Mouse (Mus musculus): ENCODE results near the gene Lrrc3b.

Lrrc3b gene

DNA sequence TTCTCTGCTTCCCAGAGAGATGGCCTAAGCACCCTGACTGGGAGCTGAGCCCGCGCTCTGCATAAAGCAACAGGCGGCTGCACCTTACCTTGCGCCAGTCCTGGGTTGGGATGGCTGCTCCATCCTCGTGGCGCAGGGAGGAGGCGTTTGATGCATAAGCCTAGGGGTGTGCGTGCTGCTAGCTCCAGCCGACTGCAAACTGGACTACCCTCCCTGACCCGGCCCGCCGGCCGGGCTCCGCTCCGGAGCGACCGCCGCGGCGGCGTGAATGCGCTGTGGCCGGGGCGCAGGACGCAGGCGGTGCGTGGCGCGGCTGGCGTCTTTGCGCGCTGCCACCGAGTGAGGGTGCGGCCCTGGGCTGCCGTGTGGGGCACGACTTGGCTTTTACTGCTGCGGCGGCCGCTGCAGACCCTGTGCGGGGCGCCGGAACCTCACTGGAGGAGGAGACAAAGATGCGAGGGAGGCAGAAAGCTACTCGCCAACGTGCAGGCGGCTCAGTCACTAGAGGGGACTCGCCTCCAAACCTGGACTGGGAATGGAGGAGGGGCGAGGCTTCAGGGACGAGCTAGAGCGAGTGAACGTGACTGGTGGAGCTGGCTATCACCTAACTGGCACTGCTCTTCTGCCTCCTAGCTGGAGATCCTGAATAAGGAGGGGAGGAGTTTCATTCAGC, at the start of gene Lrrc3b:
TSS of gene Lrrc3b (minus strand) at position 503 of the 673 bp plus-strand sequence.
- DNase-seq (ENCODE audit: low read depth, low spot score), result no peak

DNA sequence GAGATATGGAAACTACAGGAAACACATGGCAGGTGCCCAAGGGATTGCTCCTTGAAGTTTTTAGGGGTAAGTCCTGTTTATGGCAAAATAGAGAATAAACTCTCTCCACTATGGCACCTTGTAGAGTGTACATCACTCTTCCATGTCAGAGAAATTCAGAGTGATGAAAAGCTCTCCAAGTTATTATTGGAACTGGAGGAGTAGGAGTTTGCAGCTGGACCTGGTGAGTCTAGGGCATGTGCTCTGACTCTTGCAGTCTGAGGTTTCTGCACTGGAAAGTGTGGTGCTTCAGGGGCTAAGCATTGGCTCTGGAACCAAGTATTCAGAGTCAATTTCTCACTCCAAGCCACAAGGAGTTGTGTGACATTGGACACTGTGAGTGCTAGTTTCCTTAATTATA, 38.9 kb upstream of the Lrrc3b start:
- no peak for DNase-seq (ENCODE audit: low read depth, low spot score)

DNA sequence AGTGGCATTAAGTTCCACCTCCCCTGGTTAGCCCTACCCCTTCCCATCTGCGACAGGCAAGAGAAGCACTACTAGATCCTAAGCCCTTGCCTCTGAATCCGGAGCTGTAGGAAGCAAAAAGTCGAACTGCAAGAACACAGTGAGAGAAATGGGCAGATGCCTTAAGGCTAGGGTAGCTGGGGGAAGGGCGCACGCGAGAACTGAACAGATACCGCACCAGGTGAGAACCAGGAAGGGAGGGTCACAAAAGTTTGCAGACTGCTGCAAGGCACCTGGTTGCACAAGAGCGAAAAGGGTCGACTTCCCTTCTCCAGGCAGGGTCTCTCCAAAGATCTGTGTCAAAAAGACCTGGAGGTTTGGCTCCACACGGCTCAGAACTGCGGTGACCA, 697 bp downstream of the Lrrc3b start:
- DNase-seq (ENCODE audit: low read depth, low spot score), result no peak

DNA sequence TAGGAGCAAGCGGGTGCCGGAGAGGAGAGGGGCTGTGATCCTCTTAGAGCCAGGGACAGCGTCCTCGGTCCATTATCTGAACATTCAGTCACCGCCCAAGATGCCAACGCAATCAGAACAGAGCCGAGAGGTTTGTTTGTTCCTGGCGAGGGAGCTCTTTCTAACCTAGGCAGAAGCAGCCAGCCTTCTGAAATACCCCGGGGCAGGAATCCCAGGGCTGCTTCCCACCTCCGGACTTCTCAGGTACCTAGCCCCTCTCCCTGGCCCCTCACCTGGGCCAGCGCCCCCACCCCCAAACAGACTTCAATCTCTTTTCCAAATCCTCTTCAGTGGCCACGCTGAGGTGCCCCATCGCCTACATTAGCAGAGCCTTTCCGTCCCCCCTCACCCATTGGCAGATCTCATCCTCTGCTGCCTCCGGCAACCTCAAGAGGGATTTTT, 1.3 kb downstream of the Lrrc3b start:
- no peak for DNase-seq (ENCODE audit: low read depth, low spot score)

DNA sequence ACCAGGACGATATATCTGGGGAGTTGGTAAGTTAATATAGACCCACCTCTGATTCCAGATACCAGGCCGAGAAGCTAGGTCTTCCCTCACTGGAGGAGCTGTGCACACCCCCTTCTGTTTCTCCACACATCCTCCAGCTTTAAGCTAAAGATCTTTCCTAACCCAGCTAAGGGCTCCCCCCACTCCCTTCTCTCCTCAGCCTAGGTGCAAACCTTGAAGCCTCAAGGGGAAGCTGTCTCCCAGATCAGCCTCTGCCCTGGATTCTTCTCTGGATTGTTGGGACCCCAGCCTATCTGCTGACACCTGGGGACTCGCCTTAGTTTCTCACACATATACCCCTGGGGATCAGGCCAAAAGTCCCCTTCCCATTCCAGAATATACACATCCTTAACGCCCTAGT, 1.7 kb downstream of the Lrrc3b start:
- DNase-seq (ENCODE audit: low read depth, low spot score), result no peak

DNA sequence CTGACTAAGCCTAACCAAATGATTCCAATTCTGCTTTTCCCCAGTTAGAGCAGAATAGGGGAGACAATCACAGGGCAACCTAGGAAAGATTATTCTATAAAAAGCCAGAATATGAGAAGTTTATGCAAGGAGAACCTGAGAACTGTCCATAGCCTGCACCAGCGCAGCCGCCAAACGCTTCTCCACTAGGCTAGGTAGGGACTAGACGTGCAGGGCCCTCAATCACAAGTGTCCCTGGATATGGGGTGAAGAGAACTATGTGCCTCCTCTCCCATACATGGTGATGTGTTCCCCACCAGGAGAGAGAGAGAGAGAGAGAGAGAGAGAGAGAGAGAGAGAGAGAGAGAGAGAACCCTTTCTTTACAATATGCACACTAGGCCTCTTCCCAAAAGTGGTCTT, 2.2 kb downstream of the Lrrc3b start:
- no peak for DNase-seq (ENCODE audit: low read depth, low spot score)

DNA sequence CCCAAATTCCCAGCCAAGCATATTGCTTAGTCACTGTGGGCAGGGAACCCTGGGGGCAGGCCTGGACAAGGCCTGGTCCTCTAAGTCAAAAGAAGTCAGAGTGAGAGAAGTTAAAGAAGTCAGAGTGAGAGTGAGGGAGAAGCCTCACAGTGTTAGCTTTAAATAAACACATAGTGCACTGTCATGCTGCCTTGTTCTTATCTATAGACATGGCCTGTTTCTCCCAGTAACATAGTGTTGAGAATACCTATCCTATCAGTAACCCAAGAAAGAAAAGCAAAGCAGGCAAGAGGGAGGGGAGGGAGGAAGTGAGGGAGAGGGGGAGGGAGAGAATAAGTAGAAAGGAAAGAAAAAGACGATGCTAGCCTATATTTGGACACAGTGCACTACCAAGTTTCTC, 6.4 kb downstream of the Lrrc3b start:
- no peak for DNase-seq (ENCODE audit: low read depth, low spot score)

DNA sequence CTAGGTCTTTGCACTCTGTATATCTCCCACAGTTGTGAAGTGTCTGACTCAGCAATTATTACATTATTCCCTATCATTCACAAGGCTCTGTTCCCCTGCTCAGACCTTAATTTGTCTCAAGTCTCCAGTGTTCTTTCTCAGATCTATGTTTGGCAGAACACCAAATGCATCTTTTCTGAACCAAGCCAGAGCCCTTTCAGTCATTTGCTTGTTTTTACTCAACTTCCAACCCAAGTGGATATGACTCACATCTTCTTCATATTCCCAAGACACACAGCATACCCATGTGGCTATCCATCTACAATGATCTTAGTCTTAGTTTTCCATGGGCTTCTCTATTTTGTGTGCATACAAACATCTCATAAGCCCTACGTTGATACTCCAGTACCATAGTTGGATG, 17.2 kb downstream of the Lrrc3b start:
- DNase-seq (ENCODE audit: low read depth, low spot score), result no peak

DNA sequence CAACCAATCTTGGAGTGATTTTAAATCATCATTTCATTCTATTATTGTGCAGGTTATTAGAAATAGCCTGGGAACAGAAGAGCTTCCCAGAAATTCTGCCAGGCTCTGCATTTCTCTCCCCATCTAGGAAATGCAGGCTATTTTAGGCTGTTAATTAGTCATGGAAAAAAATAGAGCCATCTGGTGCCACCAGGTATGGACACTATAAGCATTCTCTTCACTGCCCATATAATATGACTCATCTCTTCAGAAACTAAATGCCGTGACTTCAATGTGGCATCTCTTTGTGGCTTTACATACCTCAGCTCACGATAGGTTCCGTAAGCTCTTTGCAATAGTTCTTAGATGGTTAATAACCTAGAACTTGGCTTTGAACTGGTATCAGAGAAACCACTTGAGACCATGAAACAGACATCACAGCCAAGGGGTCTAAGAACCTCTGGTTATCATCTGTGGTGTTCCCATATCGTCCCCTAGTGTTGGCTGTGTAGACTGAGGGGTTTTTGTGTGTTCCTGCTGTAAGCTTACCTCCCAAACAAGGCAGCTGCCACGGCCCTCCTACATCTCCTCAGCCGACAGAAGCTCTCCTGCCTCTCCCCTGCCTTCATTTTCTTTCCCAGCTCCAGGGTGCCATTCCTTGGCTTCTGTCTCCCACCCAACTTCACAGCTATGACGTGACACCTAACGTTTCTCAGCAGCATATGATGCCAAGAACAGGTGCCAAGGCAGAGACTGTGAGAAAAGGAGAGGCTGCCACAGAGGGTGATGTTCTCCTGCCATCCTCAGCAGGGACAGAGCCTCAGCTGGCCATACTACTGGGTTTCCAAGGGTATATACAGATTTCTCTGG, 27.9 kb downstream of the Lrrc3b start:
- DNase-seq (ENCODE audit: low read depth, low spot score), result no peak

DNA sequence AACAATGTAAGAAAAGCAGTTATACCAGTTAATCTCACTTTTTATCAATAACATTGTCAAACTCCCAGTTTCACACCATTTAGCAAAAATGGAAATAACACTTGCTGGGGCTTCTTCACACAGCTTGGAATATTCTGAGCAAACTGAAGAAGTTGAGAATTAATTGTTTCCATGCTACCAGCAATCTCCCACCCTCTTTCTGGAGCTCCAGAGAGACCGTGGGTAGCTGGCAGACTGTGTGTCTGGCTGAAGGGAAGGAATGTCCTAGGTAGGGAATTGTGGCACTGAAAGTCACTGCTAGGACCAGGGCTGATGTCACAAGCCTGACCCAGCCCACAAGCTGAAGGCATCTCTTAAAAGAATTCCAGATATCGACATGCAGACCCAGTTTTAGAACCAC, 53.3 kb downstream of the Lrrc3b start:
- no peak for DNase-seq (ENCODE audit: low read depth, low spot score)

DNA sequence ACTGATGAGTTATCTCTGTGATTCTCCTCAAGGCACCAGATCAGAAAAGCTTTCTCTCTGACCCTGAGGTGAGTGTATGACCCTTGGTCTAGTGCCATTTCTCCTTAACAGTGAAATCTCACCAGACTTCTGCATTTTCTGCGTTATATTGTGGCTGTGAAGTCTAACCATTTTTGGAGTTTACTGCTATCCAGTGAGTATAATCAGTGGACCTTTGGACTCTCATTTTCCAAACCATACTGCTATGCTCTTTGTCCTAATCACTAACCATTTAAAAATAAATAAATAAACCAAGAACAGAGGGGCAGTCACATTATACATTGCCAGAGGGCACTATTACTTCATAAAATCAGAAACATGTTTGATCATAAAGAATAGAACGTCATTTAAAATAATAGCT, 53.8 kb downstream of the Lrrc3b start:
- no peak for DNase-seq (ENCODE audit: low read depth, low spot score)

DNA sequence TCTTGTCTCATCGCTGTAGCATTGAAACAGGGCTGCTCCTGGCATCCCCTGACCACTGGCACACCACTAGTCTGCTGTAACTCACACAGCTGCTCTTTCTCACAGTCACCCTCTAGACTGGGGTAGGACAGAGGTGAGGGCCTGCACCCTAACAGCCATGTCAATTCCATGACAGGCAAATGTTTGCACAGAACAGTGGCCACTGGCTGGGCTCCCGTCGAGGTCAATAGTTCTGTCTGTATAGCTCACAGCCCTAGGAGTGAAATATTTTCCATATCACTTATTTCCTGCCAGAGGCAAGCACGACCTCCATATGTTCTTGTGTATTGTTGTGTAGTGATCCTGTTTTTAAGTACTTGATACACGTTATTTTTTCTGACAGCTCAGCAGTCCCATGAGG, 54.3 kb downstream of the Lrrc3b start:
- DNase-seq (ENCODE audit: low read depth, low spot score), result no peak

DNA sequence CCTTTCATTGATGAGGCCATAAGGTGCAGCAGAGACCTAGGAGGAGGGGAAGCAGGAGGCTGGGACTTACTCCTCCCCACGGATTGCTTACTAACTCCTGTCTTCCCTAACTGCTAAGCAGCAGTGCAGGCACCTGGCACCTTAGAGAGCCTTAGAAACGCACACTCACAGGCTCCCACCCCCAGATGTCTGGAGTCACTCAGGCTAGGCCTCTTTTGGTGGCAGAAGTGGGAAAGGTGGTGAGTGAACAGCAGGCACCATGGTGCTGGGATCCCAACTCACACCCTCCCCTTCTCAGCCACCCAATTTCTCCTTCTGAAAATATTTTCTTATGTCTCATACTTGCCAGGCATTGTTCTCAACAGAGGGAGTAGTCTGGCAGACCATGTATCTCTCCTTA, 55.7 kb downstream of the Lrrc3b start:
- no peak for DNase-seq (ENCODE audit: low read depth, low spot score)

DNA sequence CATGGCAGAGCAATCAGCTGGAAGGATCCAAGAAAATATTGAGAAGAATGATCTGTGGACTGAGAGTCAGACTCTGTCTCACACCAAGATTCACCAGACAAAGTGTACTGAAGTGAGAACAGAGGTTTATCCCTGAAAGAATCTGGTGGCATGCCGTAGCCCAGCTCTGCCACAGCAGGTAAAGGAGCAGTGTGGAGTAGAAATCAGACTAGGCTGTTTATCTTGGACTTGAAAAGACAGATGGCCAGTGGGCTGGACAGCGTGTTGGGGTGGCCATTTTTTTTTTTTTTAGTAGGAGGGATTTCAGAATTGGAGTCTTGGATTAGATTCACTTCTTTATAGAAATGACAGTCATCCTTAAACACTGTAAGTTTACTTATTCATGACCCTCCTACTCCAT, 61.4 kb downstream of the Lrrc3b start:
- no peak for DNase-seq (ENCODE audit: low read depth, low spot score)

DNA sequence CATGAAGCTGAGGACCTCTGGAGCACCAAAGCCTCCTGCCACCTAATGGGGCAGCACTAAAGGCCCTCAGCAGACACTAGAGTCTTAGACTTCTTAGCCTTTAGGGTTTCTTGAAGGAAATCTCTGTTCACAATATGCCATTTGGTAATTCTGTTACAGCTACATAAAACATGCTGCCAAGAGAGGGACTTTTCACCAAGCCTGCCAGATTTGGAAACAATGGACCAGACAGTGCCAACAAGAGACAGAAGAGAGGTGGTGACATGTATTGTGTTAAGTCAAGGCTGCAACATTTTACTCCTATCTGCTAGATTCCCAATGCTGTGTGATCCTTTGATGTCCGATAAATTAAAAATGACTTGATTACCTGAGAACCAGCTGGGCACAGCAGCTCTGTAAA, 62.0 kb downstream of the Lrrc3b start:
- no peak for DNase-seq (ENCODE audit: low read depth, low spot score)

DNA sequence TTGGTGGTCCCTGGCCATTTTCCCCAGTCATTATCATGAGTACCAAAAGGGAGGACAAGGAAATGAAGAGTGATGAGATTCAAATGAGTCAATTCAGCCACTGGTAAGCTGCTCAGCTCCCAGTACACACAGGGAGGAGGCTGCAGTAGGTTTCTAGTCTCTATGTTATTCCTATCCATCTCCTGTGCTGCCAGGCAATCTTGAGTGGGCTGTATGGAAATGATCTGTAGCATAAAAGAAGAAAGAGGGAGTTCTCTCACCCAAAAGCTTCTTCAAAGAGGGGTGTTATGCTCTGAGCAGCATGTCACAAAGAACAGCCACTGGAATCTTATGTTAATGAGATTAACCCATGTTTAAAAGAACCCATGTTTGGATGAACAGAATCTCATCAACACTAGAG, 64.5 kb downstream of the Lrrc3b start:
- DNase-seq (ENCODE audit: low read depth, low spot score), result no peak

DNA sequence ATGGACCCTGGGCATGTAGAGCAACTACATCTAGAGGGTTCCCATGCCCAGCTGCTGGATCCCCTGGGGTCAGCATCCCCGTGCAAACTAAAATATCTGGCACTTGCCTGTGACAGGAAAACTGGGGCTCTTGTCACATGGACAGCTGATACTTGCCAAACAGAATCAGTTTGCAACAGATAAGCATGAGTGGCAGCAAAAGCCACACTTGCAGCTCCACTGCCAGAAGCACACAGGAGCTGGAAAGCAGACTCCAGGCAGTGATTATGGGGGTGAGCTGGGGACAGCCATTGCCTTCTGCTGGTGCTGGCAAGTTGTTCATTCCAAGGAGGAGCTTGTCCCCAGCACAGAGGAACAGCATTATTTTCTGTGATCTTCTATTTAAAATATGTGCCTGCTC, 65.8 kb downstream of the Lrrc3b start:
- DNase-seq (ENCODE audit: low read depth, low spot score), result no peak

DNA sequence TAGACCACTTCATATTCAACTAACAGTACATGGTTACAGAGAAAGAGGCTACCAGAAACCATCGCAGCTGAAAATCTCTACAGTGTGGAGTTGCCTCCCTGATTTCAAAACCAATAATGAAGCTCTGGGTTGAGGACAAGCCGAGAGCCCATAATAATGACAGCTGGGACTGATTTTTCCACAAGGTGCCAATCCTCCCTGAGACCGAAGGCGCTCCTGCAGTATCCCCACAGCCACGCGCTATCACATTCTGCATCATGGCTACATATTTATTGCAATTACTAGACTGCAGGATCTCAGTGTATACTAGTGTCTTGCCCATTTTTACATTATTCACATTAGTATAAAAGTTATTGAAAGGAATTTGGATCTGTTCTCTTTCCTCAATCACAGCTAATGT, 73.7 kb downstream of the Lrrc3b start:
- DNase-seq (ENCODE audit: low read depth, low spot score), result no peak

DNA sequence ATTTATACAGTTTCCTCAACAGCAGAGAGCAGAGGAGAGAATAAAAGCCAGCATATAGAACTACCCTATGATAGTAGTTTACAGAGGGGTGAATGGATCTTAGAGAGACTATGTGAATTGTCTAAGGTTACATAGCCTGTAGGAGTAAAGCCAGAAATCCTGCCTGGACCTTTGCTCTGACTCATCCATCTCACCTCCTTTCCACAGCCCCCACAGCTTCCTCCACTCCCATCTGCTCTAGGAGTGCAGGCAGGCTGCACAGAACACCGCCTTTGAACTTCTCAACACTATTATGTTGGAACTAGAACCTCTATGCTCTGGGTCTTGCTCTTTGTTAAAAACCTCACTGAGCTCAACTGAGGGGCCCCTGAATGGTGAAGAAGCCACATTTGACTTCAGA, 78.9 kb downstream of the Lrrc3b start:
- no peak for DNase-seq (ENCODE audit: low read depth, low spot score)

DNA sequence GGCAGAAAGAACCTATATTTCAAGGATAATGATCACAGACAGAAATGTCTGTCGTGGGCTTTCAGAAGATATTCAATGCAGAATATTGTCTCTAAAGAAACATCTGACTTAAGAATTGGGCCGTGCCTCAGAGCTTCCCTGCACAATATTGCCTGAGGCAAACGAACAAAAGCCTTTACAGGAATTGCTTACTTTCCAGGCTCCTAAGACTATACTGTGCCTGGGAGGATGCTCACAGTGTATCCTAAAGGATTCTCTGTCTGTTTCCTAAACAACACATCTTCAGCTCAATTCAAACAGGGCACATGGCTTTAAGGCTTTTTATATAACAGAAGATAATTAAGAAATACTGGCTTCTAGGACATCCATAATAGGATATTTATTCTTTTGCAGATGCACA, 79.7 kb downstream of the Lrrc3b start:
- DNase-seq (ENCODE audit: low read depth, low spot score), result no peak

DNA sequence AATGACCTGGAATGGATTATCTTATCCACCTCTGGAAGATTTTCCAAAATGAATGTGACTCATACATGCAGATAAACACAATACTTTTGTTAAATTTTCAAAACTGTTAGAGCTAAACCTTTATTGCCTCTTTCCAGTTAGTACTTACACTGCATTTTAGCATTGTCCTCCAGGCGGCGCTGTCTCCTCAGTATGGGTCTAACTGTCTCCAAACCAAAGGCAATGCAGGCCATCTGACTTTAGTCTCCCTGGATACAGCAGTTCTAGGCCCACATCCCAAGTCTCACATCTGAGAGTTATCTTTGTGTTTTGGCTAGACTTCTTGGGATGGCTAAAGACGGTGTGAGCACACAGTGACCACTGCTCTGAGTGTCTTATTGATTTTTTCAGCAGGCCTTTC, 83.3 kb downstream of the Lrrc3b start:
- peak; percentile 5 for DNase-seq (ENCODE audit: low read depth, low spot score)

DNA sequence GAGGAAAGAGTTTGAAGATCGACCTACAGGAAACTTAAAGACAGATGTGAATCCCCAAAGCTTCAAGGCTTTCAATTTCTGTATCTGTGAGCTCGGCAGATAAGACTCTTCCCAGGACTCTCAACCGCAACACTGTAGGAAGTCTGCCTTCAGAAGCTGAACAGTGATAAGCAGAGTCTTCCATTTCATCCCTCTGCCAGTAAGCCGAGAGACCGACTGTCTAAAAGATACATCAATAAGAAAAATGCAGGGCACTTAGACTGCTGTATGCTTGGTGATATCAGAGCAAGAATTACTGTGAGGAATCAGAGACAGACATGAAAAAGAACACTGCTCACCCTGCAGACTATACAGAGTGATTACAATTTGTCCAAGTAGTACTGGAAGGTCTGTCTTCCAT, 84.5 kb downstream of the Lrrc3b start:
- no peak for DNase-seq (ENCODE audit: low read depth, low spot score)

DNA sequence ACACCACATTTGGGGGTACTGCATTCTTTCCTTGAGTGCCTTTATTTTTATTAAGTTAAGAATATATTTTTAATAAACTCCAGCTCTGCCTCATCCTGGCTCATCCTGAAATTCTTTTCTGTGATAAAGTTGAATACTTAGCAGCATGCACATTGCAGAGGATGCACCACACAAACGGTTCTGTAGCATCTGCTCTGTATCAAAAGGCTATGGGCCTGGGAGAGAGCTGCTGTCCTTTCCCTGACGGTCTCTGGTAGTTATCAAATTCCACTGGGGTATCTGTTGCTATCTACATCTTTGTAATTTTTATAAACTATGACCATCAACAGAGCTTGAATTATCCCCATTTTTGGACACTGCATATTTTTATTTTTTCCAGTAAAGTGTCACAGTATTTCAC, 105.7 kb downstream of the Lrrc3b start:
- DNase-seq (ENCODE audit: low read depth, low spot score), result no peak
